Mouse (Mus musculus): ENCODE measurements around the gene Tnf.

- TF ChIP-seq CTCF (IDR thresholded peaks at IDR 0.05; ENCODE audit: extremely low read depth, insufficient read length, insufficient replicate concordance, low read depth, low read length) (no peak), POLR2A (IDR thresholded peaks at IDR 0.05; ENCODE audit: low read depth, low read length) (no peak)
These were observed 22.8 kb upstream of the Tnf start for GRCm38 (mm10) chr17:35224641-35225040.

All from small intestine, adult 2 months (tissue).